Mouse (Mus musculus): ENCODE measurements around the gene Padi3. TPM values are rescaled to one million over a fixed set of nuclear protein-coding genes. Genes with fewer than 3 reads are reported as not detected.

Padi3 gene
- polyA plus RNA-seq, 1 experiment from 2014 or later = not detected

- ATAC-seq = no peak
- no peak for TF ChIP-seq CTCF (IDR thresholded peaks at IDR 0.05)
- POLR2A ChIA-PET = no interaction called here
- CTCF ChIA-PET = no interaction called here
- in situ Hi-C loops (cut with MboI; ENCODE audit: low pct_unique_long_range_greater_than_20kb) = loop anchor here (10.0 kb wide), 1 partner anchor 90 kb away; no protein-coding TSS in a partner anchor
- DNase-seq (ENCODE audit: low read depth, low spot score) = no peak
- H3K27me3 ChIP-seq = no peaks in the 10 kb centered on the region
Measured at GRCm38 (mm10) chr4:140794678-140795077, 15.8 kb downstream of the Padi3 start.

DNA sequence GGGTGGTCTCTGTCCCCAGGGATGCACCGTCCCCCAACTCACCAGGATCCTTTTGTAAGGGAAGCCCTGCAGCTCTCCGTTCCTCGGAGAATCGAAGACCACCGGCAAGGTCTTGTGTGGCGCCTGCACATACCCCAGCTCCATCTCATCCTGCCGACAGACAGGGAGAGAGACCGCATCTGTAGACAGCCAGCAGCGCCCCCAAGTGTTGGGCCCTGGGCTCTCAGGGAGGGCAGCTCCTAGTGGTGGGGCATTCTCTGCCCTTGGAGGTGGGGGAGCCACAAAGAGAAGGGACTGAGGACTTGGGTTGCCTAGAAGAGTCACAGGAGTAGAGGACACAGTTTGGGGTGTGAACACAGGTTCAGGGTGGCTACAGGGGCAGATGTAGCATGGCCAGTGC lies 16.7 kb downstream of the Padi3 start:
- DNase-seq (ENCODE audit: low read depth, low spot score) (no peak), ATAC-seq (no peak)
- in situ Hi-C loops (cut with MboI; ENCODE audit: low pct_unique_long_range_greater_than_20kb) = loop anchor here (10.0 kb wide), 1 partner anchor 91 kb away; no protein-coding TSS in a partner anchor
- TF ChIP-seq CTCF (IDR thresholded peaks at IDR 0.05) = no peak
- CTCF ChIA-PET = no interaction called here
- POLR2A ChIA-PET = no interaction called here
- H3K27me3 ChIP-seq = no peaks in the 10 kb centered on the region

GRCm38 (mm10) chr4:140792584-140792983 lies 17.9 kb downstream of the Padi3 start:
- ChIA-PET POLR2A (no interaction called here), CTCF (no interaction called here)
- ATAC-seq (no peak), DNase-seq (ENCODE audit: low read depth, low spot score) (no peak)
- in situ Hi-C loops (cut with MboI; ENCODE audit: low pct_unique_long_range_greater_than_20kb) = loop anchor here (10.0 kb wide), 1 partner anchor 92 kb away; no protein-coding TSS in a partner anchor
- no peaks in the 10 kb centered on the region for H3K27me3 ChIP-seq
- no peak for TF ChIP-seq CTCF (IDR thresholded peaks at IDR 0.05)

- no peak for ATAC-seq
- POLR2A ChIA-PET = no interaction called here
- CTCF ChIA-PET = interaction anchor here (1.2 to 1.4 kb wide), 2 partner anchors 15 to 91 kb away, joined by 3 read pairs; no protein-coding TSS in a partner anchor
- H3K27me3 ChIP-seq = no peaks in the 10 kb centered on the region
- TF ChIP-seq CTCF (IDR thresholded peaks at IDR 0.05) = no peak
- in situ Hi-C loops (cut with MboI; ENCODE audit: low pct_unique_long_range_greater_than_20kb) = loop anchor here (10.0 kb wide), 1 partner anchor 94 kb away; no protein-coding TSS in a partner anchor
- no peak for DNase-seq (ENCODE audit: low read depth, low spot score)
Measured at GRCm38 (mm10) chr4:140791071-140791470, 19.4 kb downstream of the Padi3 start.

DNA sequence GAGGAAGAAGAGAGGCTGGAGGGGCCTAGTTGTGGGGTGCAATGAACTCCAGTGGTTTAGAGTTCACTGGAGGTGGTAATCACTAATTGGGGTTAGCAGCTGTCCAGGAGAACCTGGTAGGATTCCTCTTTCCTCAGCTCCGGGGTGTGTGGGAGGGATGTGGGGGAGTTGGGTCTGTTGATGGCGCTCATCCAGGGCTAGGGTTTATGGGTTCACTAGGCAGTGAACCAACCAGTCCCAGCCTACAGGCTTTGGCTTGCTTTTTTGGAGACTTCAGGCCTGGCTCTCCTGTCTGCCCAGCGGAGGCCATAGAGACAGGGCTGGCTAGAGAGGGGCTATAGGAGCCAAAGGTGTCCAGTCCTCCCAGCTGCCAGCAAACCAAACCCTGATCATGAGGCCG lies 20.5 kb downstream of the Padi3 start:
- DNase-seq (ENCODE audit: low read depth, low spot score) (no peak), ATAC-seq (no peak)
- POLR2A ChIA-PET = no interaction called here
- in situ Hi-C loops (cut with MboI; ENCODE audit: low pct_unique_long_range_greater_than_20kb) = loop anchor here (5.0 to 10.0 kb wide), 3 partner anchors 95 to 167 kb away; partner anchors contain the start of gene Padi2
- TF ChIP-seq CTCF (IDR thresholded peaks at IDR 0.05) = no peak
- CTCF ChIA-PET = interaction anchor here (1.2 kb wide), 1 partner anchor 93 kb away, joined by 3 read pairs; no protein-coding TSS in a partner anchor
- H3K27me3 ChIP-seq = no peaks in the 10 kb centered on the region

DNA sequence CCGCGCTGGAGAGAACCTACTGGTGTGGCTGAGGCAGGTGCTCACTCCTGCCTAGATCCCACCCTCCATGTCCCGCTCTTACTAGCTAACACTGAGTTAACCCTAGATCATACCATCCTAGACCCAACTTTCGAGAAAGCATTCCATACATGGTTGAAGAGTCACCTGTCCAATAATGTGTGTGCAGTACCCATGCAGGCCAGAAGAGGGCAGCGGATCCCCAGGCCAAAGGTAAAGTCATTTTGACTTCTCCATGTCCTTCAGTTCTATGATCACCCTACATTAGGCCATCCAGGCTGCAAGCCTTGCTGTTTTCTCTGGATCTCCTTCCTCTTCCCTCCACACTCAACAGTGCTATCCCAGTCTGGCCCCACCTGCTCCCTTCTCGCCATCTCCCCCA lies 21.5 kb downstream of the Padi3 start:
- CTCF ChIA-PET = interaction anchor here (1.0 kb wide), 1 partner anchor 115 kb away, joined by 3 read pairs; no protein-coding TSS in a partner anchor
- no peaks in the 10 kb centered on the region for H3K27me3 ChIP-seq
- ATAC-seq = no peak
- in situ Hi-C loops (cut with MboI; ENCODE audit: low pct_unique_long_range_greater_than_20kb) = loop anchor here (5.0 kb wide), 2 partner anchors 118 to 168 kb away; partner anchors contain the start of gene Padi2
- TF ChIP-seq CTCF (IDR thresholded peaks at IDR 0.05) = no peak
- no peak for DNase-seq (ENCODE audit: low read depth, low spot score)
- POLR2A ChIA-PET = no interaction called here

DNA sequence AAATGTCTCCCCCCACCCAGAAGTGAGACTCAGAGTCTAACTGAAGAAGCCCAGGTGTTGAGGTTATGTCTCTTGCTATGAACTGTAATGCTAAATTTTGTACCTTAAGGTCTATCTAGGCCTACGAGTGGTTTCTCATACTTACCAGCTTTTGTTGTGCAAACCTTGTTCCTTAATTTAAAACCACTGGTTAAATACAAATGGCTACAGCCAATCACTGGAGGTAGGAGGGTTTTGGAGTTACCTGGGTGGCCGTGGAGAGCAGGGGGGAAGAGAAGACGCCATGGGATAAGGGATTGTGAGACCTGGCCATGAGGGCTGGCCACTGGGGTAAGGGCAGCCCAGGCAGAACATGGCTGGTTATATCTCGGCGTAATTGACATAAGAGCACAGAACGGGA lies 22.2 kb downstream of the Padi3 start:
- ChIA-PET POLR2A (no interaction called here), CTCF (interaction anchor here (0.7 to 1.4 kb wide), 3 partner anchors 17 to 116 kb away, joined by 3 to 8 read pairs (median 3); no protein-coding TSS in a partner anchor)
- no peak for TF ChIP-seq CTCF (IDR thresholded peaks at IDR 0.05)
- in situ Hi-C loops (cut with MboI; ENCODE audit: low pct_unique_long_range_greater_than_20kb) = loop anchor here (5.0 kb wide), 2 partner anchors 119 to 169 kb away; partner anchors contain the start of gene Padi2
- DNase-seq (ENCODE audit: low read depth, low spot score) (no peak), ATAC-seq (no peak)
- H3K27me3 ChIP-seq = no peaks in the 10 kb centered on the region

GRCm38 (mm10) chr4:140787414-140787813 lies 23.0 kb downstream of the Padi3 start:
- in situ Hi-C loops (cut with MboI; ENCODE audit: low pct_unique_long_range_greater_than_20kb) = loop anchor here (5.0 kb wide), 2 partner anchors 120 to 170 kb away; partner anchors contain the start of gene Padi2
- POLR2A ChIA-PET = no interaction called here
- CTCF ChIA-PET = interaction anchor here (0.7 to 1.5 kb wide), 3 partner anchors 14 to 25 kb away, joined by 3 to 8 read pairs (median 3); no protein-coding TSS in a partner anchor
- no peak for TF ChIP-seq CTCF (IDR thresholded peaks at IDR 0.05)
- no peak for DNase-seq (ENCODE audit: low read depth, low spot score)
- H3K27me3 ChIP-seq = no peaks in the 10 kb centered on the region
- ATAC-seq = no peak

DNA sequence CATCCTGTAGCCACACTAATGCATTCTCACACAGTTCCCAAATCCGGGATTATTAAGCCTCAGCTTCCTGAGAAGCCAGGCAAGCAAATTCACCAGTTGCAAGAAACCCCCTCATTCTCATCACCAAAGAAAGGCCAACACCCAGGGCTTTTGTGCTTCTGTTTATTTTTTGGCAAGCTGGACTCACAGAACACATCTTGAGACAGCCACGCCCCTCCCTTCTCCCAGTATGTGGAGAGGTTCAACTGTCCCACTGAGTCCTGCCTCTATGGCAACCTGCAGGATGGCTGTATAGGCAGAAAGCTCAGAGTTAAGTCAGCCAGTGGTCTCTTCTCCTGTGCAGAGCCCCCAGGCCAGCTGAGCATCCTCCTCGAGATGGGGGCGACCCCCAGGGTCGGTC lies 25.2 kb downstream of the Padi3 start:
- DNase-seq (ENCODE audit: low read depth, low spot score) (no peak), ATAC-seq (no peak)
- in situ Hi-C loops (cut with MboI; ENCODE audit: low pct_unique_long_range_greater_than_20kb) = loop anchor here (5.0 kb wide), 2 partner anchors 122 to 172 kb away; partner anchors contain the start of gene Padi2
- POLR2A ChIA-PET = no interaction called here
- CTCF ChIA-PET = no interaction called here
- H3K27me3 ChIP-seq = no peaks in the 10 kb centered on the region
- TF ChIP-seq CTCF (IDR thresholded peaks at IDR 0.05) = no peak

DNA sequence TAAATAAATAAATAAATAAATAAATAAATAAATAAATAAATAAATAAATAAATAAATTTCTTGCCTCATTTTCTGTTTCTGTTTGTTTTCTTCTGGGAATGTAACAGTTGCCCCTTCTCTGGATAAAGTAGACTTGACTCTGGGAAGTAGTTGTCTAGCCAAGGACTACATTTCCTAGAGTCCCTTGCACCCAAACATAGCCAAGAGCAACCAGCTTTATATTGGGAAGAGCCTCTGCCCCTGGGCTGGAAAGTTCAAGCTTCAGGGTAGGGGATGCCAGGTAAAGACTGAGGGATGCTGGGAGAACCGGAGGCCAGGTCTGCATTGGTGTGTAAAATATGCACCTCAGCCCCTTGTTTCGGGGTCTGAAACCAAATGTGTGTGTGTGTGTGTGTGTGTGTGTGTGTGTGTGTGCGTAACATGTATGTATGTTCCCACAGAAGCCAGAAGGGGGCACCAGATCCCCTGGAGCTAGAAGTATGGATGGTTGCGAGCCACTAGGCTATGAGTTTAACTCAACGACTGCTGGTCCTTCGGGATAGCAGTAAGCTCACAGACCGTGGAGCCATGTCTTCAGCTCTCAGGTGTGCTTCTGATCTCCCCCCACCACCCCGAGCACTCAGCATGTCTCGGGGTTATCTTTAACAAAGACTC lies 26.0 kb downstream of the Padi3 start:
- ATAC-seq = no peak
- no peak for TF ChIP-seq CTCF (IDR thresholded peaks at IDR 0.05)
- no peak for DNase-seq (ENCODE audit: low read depth, low spot score)
- in situ Hi-C loops (cut with MboI; ENCODE audit: low pct_unique_long_range_greater_than_20kb) = no loop called here
- ChIA-PET POLR2A (no interaction called here), CTCF (no interaction called here)
- no peaks in the 10 kb centered on the region for H3K27me3 ChIP-seq

DNA sequence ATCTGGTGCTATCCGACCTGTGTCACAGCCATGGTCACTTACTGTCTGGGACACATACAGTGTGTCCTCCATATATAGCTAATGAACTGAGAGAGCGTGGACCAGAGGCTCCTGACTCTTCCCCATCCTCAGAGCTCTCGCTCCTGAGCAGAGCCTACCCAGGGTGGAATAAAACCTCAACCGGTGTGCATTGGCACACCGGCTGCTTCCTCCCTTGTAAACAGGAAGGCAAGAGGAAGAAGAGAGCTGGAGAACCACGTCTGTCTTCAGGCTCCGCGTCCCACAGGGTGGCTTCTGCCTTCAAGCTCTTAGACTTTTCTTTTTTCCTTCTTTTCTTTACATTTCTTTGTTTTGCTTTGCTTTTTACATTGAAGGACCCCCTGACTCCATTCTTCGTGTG lies 27.6 kb downstream of the Padi3 start:
- no peaks in the 10 kb centered on the region for H3K27me3 ChIP-seq
- POLR2A ChIA-PET = no interaction called here
- DNase-seq (ENCODE audit: low read depth, low spot score) = no peak
- ATAC-seq = no peak
- CTCF ChIA-PET = no interaction called here
- TF ChIP-seq CTCF (IDR thresholded peaks at IDR 0.05) = no peak
- in situ Hi-C loops (cut with MboI; ENCODE audit: low pct_unique_long_range_greater_than_20kb) = no loop called here

Measured in Patski (cell line).